Mouse (Mus musculus) stomach, embryonic 15.5 days (tissue): ENCODE measurements around the gene Caps2. TPM values are rescaled to one million over a fixed set of nuclear protein-coding genes. Genes with fewer than 3 reads are reported as not detected.
"Not testable (repeated sequence)": the region's sequence is repeated elsewhere in the genome, so short reads cannot be mapped to it uniquely, and the experiment has no call there.

Experiments used
- ATAC-seq: fragments of 200-750 bp; cut with Nextera tagmentation; 2 replicates; pipeline ENCODE4 v1.8.0; 2017; ENCODE audit warnings: low read depth, moderate number of reproducible peaks, moderate TSS enrichment; ENCODE audit not compliant: insufficient read depth, low FRiP score
- H3K27ac ChIP-seq: fragments of 300-500 bp; sonication (generic); 2 replicates; pipeline ENCODE4 v1.5.1; 2015; ENCODE audit warnings: mild to moderate bottlenecking, inconsistent platforms
- H3K27me3 ChIP-seq: fragments of 300-500 bp; sonication (generic); replicated peaks from 2 replicates; pipeline ENCODE4 v1.6.1; 2015; ENCODE audit warnings: inconsistent platforms
- H3K36me3 ChIP-seq: fragments of 300-500 bp; sonication (generic); 2 replicates; pipeline ENCODE4 v1.6.1; 2015; ENCODE audit warnings: inconsistent platforms
- H3K4me1 ChIP-seq: fragments of 300-500 bp; sonication (generic); 2 replicates; pipeline ENCODE4 v1.6.1; 2015; ENCODE audit warnings: inconsistent platforms
- H3K4me2 ChIP-seq: fragments of 300-500 bp; sonication (generic); 2 replicates; pipeline ENCODE4 v1.6.1; 2015; ENCODE audit warnings: mild to moderate bottlenecking, inconsistent platforms
- H3K4me3 ChIP-seq: fragments of 300-500 bp; sonication (generic); replicated peaks from 2 replicates; pipeline ENCODE4 v1.5.1; 2015; ENCODE audit warnings: inconsistent platforms
- H3K9ac ChIP-seq: fragments of 300-500 bp; sonication (generic); 2 replicates; pipeline ENCODE4 v1.6.1; 2015; ENCODE audit warnings: inconsistent platforms
- H3K9me3 ChIP-seq: fragments of 300-500 bp; sonication (generic); 2 replicates; pipeline ENCODE4 v1.6.1; 2016; ENCODE audit warnings: inconsistent platforms
- WGBS: fragments of 180-500 bp; shearing (Covaris S2); methylation state at CpG from one replicate; pipeline ENCODE4 v1.1.7; 2015; 5-methylcytosine and 5-hydroxymethylcytosine counted together
- polyA plus RNA-seq: library from polyadenylated mRNA; unstranded; fragments of >200 nt; fragmentation: Nextera tagmentation; extraction: Ambion mirVana; gene quantifications from 2 replicates; pipeline ENCODE4 v1.2.1, GENCODE M21; 2015

Caps2 gene
- polyA plus RNA-seq, 1 experiment from 2014 or later, result 0.24 TPM

DNA sequence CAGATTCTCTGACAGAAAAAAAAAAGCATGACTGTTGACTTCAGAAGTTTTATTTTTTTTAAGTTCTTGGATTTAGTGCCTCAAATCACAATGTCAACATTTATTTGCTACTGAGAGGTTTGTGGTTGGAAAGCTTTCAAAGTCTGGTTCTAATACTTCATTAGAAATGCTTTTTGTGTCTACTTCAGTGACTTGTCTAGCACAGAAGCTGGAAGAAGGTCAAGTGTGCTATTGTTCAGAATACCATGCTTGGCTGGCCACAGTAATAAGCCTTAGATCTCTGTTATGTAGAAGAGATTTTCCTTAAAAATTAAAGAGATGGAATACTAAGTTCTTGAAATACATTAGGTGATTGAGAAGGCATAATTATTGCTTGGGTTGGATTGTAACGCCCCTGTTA lies 63.7 kb downstream of the Caps2 start:
- Histone ChIP-seq H3K27me3 (no peaks in the 10 kb centered on the region), H3K4me1 (no peaks in the 10 kb centered on the region), H3K4me2 (no peak overlapping the region), H3K4me3 (no peak overlapping the region), H3K9me3 (no peaks in the 10 kb centered on the region), H3K27ac (no peak overlapping the region), H3K36me3 (no peaks in the 10 kb centered on the region), H3K9ac (no peak overlapping the region)
- ATAC-seq, result no peak
- 71% methylated on average over 1 of the region's 1 CpGs for WGBS

DNA sequence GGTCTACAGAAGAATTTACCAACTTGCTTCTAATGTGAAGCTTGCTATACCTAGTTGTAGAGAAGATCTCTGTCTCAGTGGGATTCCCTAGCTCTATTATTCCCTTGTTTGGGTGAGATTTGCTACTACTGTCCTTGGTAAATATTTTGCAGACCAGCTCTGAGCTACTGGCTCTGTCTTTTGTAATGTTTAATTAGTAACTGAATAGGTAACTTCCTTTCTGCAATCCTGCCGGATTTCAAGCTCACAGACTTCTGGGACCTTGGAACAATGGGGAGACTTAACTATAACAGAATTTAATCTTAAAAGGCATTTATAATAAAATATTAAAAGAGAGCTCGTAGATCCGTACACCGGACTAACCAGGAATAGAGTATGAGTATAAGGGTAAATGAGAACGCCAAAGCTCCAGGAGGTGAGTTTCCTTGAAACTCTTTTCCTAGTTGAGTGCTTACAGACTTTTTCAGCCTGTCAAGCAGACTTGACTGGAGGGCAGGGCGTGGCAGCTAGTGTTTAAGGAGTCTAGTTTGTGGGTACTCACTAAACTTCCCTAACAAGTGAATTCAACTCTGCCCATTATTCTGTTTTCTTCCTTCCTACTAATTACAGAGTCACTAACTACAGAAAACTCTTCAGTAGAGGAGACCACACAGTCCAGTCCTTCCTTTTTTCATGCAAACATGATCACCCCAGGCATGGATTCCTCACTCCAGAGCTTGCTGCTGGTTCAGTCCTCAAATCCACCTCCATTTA lies 65.8 kb downstream of the Caps2 start:
- not testable (repeated sequence) for H3K9me3 ChIP-seq, H3K9ac ChIP-seq, ATAC-seq, H3K4me1 ChIP-seq, H3K27ac ChIP-seq, H3K27me3 ChIP-seq, H3K4me3 ChIP-seq, H3K4me2 ChIP-seq, H3K36me3 ChIP-seq
- 46% methylated on average over 6 of the region's 6 CpGs for WGBS

DNA sequence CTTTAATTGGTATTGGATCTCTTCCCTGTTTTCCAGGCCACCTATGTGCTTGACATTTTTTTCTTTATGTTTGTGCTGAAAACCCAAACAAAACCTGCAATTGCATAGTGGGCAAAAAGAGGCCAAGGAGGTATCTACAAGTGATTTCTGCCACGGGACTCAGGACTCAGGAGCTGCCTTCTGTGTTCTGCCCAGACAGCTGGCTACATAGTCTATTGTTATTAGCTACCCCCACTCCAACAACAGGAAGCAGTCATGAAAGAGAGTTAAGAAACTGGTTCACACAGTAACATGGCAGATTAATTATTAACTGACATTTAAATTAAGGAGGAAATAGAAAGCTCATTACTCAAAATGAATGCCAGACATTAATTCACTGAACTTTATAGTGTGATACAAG lies 69.3 kb downstream of the Caps2 start:
- not testable (repeated sequence) for H3K4me3 ChIP-seq, H3K9me3 ChIP-seq, H3K9ac ChIP-seq, H3K27me3 ChIP-seq, H3K27ac ChIP-seq, H3K4me1 ChIP-seq, ATAC-seq, H3K36me3 ChIP-seq, H3K4me2 ChIP-seq
- WGBS, result 23% methylated on average over 1 of the region's 1 CpGs

DNA sequence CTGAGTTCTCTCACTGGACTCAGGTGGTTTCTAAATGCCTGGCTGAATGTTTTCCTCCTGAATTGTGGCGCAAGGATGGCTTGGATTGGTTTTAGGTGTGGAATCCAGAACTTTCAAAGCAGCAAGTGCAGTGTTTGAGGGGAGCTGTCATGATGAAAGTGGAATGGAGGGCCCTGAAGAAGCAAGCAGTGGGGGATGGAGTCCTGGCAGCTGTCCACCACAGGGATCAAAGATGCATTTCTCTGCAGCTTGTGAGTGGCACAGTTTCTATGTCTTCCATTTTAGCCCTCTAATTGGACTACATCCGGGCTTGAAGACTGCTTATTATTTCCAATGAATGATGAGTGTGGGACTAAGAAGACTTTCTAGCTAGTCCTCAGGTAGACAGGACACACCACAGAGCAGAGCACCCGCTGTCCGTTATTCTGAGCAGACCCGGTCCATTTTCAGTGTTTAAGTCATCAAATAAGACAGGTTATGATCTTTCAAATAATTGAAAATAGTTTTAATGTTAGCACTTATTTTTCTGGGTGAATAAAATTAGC lies 72.0 kb downstream of the Caps2 start:
- H3K4me3 ChIP-seq, H3K36me3 ChIP-seq, H3K27me3 ChIP-seq, H3K27ac ChIP-seq, H3K9me3 ChIP-seq, H3K4me2 ChIP-seq, ATAC-seq, H3K4me1 ChIP-seq, H3K9ac ChIP-seq: not testable (repeated sequence)
- 77% methylated on average over 5 of the region's 5 CpGs for WGBS

DNA sequence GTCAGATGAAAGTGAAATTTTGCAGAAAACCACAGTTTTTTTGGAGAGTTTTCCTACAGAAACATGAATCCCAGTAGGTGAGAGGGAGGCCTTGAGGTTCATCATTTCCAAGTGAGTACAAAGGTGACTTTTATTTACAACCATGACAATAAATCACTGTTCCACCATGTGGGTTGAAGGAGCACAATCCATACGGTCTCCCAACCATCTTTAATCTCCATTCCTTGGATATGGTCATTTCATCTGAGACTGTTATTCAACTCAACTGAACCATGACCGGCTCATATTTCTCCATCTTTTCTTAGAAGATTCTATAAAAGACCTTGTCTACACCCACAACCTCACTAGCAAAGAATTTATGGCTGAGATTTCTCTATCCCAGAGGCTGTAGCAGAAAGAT lies 84.9 kb downstream of the Caps2 start:
- Histone ChIP-seq H3K27me3 (no peaks in the 10 kb centered on the region), H3K9me3 (no peaks in the 10 kb centered on the region), H3K9ac (no peak overlapping the region), H3K4me1 (no peaks in the 10 kb centered on the region), H3K36me3 (no peaks in the 10 kb centered on the region), H3K4me3 (no peak overlapping the region), H3K27ac (no peak overlapping the region), H3K4me2 (no peak overlapping the region)
- ATAC-seq, result no peak
- 75% methylated on average over 2 of the region's 2 CpGs for WGBS

DNA sequence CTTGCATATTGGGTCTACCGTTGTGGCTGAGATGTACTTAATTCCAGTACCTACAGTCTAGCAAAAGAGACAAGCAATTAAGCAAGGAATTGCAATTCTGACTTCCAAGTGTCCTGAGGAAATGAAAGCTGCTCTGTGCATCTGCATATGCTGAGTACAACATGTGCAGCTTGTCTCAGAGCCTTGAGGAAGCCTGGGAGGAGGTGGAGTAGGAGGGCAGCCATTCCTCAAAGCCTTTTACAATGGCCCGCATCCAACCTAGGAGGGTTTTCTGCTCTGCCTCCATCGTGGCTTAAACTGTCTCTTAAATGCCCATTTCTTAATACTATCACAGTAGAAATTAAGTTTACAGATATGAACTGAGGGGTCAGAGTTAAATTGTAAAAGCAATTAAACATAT lies 100.0 kb downstream of the Caps2 start:
- no peak overlapping the region for H3K4me3 ChIP-seq
- no peak for ATAC-seq
- H3K4me2 ChIP-seq, result no peak overlapping the region
- no peaks in the 10 kb centered on the region for H3K27me3 ChIP-seq
- H3K27ac ChIP-seq, result no peak overlapping the region
- H3K9ac ChIP-seq, result no peak overlapping the region
- H3K4me1 ChIP-seq, result no peaks in the 10 kb centered on the region
- H3K36me3 ChIP-seq, result no peaks in the 10 kb centered on the region
- WGBS, result 63% methylated on average over 3 of the region's 3 CpGs
- H3K9me3 ChIP-seq, result no peaks in the 10 kb centered on the region

Other genes starting within 250 kb of the Caps2 start
- 39.4 and 39.7 TPM in 2 replicates for gene Krr1, start 191.0 kb upstream of the Caps2 start, polyA plus RNA-seq
- 11.1 and 13.4 TPM in 2 replicates for gene Glipr1, start 161.0 kb upstream of the Caps2 start, polyA plus RNA-seq
- not detected in 2 replicates for gene Glipr1l1, start 103.4 kb upstream of the Caps2 start, polyA plus RNA-seq
- gene Glipr1l2, start 80.3 kb upstream of the Caps2 start, polyA plus RNA-seq, result not detected in 2 replicates
- gene Glipr1l3, start 3.3 kb upstream of the Caps2 start, polyA plus RNA-seq, result not detected in 2 replicates
- 0.71 and 1.2 TPM in 2 replicates for gene Kcnc2, start 107.5 kb downstream of the Caps2 start, polyA plus RNA-seq